Mouse (Mus musculus): ENCODE data around the gene Agtrap. TPM values are rescaled to one million over a fixed set of nuclear protein-coding genes. Genes with fewer than 3 reads are reported as not detected.

Agtrap gene
- polyA plus RNA-seq, 1 experiment from 2014 or later, result 7.0 TPM

DNA sequence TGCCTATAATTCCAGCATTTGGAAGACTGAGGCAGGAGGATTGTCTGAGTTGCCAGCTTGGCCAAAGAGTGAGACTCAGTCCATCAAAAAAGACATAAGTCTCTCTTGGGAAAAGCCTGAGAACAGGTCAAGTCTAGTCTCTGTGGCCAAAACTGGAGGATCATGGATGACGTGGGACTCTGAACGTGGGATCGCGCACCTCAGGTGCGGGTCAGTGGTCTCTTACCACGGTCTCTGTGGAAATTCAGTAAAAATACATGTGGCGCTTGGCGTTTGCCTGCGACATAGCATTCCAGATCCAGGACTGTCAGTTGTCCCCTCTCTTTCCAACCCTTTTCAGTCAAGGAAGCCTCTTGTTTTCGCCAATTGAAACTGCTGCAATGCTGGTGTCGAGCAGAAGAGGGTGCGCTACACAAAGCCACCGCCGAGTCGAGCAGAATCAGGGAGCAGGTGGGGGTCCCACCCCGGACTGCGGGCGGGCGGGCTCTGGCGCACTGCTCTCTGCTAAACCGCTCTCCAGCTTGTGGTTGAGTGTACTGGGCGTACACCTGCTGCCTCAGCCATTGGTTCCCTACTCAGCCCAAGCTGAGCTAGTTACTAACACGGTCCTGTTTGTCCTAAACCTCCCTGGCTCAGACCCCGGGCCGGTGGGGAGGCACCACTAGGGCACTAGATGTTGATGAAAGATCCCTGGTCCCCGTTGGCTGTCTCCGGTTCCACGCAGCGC, 14.1 kb upstream of the Agtrap start:
- 14% methylated on average over 29 of the region's 29 CpGs for WGBS
- Histone ChIP-seq H3K9me3 (replicated peaks; ENCODE audit: control insufficient read depth, low read length) (no peaks in the 10 kb centered on the region), H3K27me3 (ENCODE audit: control insufficient read depth, insufficient read depth, low read length) (no peaks in the 10 kb centered on the region), H3K4me2 (ENCODE audit: low read depth, low read length) (peak overlapping the region; percentile 52), H3K9ac (replicated peaks; ENCODE audit: low read length) (peak overlapping the region; percentile 44; the same call in 1 of the 2 replicates), H3K4me1 (ENCODE audit: control insufficient read depth, insufficient read depth, low read length) (no peaks in the 10 kb centered on the region), H3K27ac (replicated peaks; ENCODE audit: low read depth, low read length) (no peak overlapping the region), H3K36me3 (replicated peaks; ENCODE audit: control insufficient read depth, insufficient read depth, low read depth, low read length) (no peaks in the 10 kb centered on the region), H3K4me3 (ENCODE audit: low read depth, low read length) (peak overlapping the region; percentile 15; the same call in 1 of the 2 replicates)
- DNase-seq (ENCODE audit: low spot score) (peak; percentile 74), ATAC-seq (replicated peaks; ENCODE audit: insufficient number of reproducible peaks, low FRiP score, low TSS enrichment, low read depth) (peak; percentile 77)

DNA sequence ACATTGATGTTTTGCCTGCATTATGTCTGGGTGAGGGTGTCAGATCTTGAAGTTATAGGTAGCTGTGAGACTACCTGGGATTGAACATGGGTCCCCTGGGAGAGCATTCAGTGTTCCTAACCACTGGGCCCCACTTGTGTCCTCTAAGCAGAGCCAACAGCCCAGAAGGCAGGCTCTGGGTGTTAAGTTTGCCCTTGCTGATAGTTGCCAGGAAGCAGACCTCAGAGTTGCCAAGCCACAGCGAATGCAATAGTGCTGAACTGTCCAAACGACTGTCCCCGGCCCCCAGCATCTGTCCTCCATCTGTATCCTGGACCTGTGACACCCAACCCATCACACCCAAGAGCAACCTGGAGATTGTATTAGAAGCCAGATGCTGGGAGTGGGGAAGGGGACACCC, 10.8 kb upstream of the Agtrap start:
- Histone ChIP-seq H3K4me2 (ENCODE audit: low read depth, low read length) (no peak overlapping the region), H3K9me3 (replicated peaks; ENCODE audit: control insufficient read depth, low read length) (no peaks in the 10 kb centered on the region), H3K9ac (replicated peaks; ENCODE audit: low read length) (no peak overlapping the region), H3K27me3 (ENCODE audit: control insufficient read depth, insufficient read depth, low read length) (no peaks in the 10 kb centered on the region), H3K4me1 (ENCODE audit: control insufficient read depth, insufficient read depth, low read length) (no peaks in the 10 kb centered on the region), H3K36me3 (replicated peaks; ENCODE audit: control insufficient read depth, insufficient read depth, low read depth, low read length) (no peaks in the 10 kb centered on the region), H3K4me3 (ENCODE audit: low read depth, low read length) (no peak overlapping the region), H3K27ac (replicated peaks; ENCODE audit: low read depth, low read length) (no peak overlapping the region)
- 83% methylated on average over 3 of the region's 3 CpGs for WGBS
- no peak for ATAC-seq (replicated peaks; ENCODE audit: insufficient number of reproducible peaks, low FRiP score, low TSS enrichment, low read depth)
- DNase-seq (ENCODE audit: low spot score), result no peak

DNA sequence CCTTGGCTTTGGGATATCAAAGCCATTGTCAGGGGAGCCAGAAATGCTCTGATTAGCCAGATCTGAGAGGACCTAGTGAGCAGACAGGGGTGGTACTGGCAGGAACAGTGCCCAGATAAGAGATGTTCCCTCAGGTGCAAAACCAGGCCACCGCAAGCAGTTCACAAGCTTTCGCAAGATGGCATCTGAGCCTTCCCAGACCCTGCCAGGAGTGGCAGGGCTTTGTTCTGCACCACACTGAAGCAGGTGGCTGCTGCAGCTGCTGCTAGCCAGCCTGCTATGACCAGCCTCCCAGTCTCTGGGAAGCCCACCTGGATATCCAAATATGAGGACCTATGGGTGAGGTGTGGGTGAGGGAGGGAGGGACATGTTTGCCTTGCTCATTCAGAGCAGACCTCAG, 10.1 kb upstream of the Agtrap start:
- WGBS, result 91% methylated on average over 2 of the region's 2 CpGs
- Histone ChIP-seq H3K9me3 (replicated peaks; ENCODE audit: control insufficient read depth, low read length) (no peaks in the 10 kb centered on the region), H3K4me1 (ENCODE audit: control insufficient read depth, insufficient read depth, low read length) (no peaks in the 10 kb centered on the region), H3K27ac (replicated peaks; ENCODE audit: low read depth, low read length) (no peak overlapping the region), H3K27me3 (ENCODE audit: control insufficient read depth, insufficient read depth, low read length) (no peaks in the 10 kb centered on the region), H3K4me2 (ENCODE audit: low read depth, low read length) (no peak overlapping the region), H3K36me3 (replicated peaks; ENCODE audit: control insufficient read depth, insufficient read depth, low read depth, low read length) (no peaks in the 10 kb centered on the region), H3K9ac (replicated peaks; ENCODE audit: low read length) (no peak overlapping the region), H3K4me3 (ENCODE audit: low read depth, low read length) (no peak overlapping the region)
- no peak for DNase-seq (ENCODE audit: low spot score)
- ATAC-seq (replicated peaks; ENCODE audit: insufficient number of reproducible peaks, low FRiP score, low TSS enrichment, low read depth), result no peak

DNA sequence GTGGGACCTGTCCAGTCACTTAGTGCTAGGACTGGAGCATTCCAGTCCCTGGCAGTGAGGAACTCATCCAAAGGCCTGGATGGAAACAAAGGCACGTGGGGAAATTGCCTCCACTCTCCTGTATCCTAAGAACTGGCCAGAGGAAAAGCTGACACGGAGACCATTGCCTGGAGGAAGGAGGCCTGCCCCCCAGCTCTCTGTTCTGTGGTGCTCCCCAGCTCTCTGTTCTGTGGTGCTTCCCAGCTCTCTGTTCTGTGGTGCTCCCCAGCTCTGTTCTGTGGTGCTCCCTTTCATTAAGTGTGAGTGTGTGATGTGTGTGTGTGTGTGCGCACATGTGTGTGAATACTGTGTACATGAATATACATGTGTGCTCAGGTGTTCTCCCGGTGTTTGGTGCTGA, 7.2 kb upstream of the Agtrap start:
- Histone ChIP-seq H3K9me3 (replicated peaks; ENCODE audit: control insufficient read depth, low read length) (no peaks in the 10 kb centered on the region), H3K4me2 (ENCODE audit: low read depth, low read length) (no peak overlapping the region), H3K27me3 (ENCODE audit: control insufficient read depth, insufficient read depth, low read length) (no peaks in the 10 kb centered on the region), H3K4me1 (ENCODE audit: control insufficient read depth, insufficient read depth, low read length) (no peaks in the 10 kb centered on the region), H3K27ac (replicated peaks; ENCODE audit: low read depth, low read length) (no peak overlapping the region), H3K36me3 (replicated peaks; ENCODE audit: control insufficient read depth, insufficient read depth, low read depth, low read length) (no peaks in the 10 kb centered on the region), H3K9ac (replicated peaks; ENCODE audit: low read length) (no peak overlapping the region), H3K4me3 (ENCODE audit: low read depth, low read length) (no peak overlapping the region)
- ATAC-seq (replicated peaks; ENCODE audit: insufficient number of reproducible peaks, low FRiP score, low TSS enrichment, low read depth) (no peak), DNase-seq (ENCODE audit: low spot score) (no peak)
- 77% methylated on average over 4 of the region's 4 CpGs for WGBS

DNA sequence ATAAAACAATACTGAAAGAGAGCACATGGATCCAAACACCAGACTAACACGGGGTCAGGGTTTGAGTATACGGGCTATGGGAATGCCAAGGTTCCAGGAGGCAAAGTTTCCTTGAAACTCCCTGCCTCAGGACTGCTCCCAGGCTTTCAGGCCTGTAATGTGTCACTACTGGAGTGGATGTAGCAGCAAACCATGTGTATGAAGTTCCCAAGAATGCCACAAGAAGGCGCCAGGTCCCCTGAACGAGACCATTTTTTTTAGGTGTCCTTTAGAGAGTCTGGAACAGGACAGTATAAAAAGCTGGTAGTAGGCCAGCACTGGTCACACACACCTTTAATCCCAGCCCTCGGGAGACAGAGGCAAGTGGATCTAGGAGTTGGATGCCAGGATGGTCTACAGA, 6.3 kb upstream of the Agtrap start:
- 83% methylated on average over 5 of the region's 5 CpGs for WGBS
- Histone ChIP-seq H3K9me3 (replicated peaks; ENCODE audit: control insufficient read depth, low read length) (no peaks in the 10 kb centered on the region), H3K36me3 (replicated peaks; ENCODE audit: control insufficient read depth, insufficient read depth, low read depth, low read length) (no peaks in the 10 kb centered on the region), H3K27me3 (ENCODE audit: control insufficient read depth, insufficient read depth, low read length) (no peaks in the 10 kb centered on the region), H3K9ac (replicated peaks; ENCODE audit: low read length) (no peak overlapping the region), H3K4me3 (ENCODE audit: low read depth, low read length) (no peak overlapping the region), H3K27ac (replicated peaks; ENCODE audit: low read depth, low read length) (no peak overlapping the region), H3K4me2 (ENCODE audit: low read depth, low read length) (no peak overlapping the region), H3K4me1 (ENCODE audit: control insufficient read depth, insufficient read depth, low read length) (no peaks in the 10 kb centered on the region)
- DNase-seq (ENCODE audit: low spot score) (no peak), ATAC-seq (replicated peaks; ENCODE audit: insufficient number of reproducible peaks, low FRiP score, low TSS enrichment, low read depth) (no peak)

DNA sequence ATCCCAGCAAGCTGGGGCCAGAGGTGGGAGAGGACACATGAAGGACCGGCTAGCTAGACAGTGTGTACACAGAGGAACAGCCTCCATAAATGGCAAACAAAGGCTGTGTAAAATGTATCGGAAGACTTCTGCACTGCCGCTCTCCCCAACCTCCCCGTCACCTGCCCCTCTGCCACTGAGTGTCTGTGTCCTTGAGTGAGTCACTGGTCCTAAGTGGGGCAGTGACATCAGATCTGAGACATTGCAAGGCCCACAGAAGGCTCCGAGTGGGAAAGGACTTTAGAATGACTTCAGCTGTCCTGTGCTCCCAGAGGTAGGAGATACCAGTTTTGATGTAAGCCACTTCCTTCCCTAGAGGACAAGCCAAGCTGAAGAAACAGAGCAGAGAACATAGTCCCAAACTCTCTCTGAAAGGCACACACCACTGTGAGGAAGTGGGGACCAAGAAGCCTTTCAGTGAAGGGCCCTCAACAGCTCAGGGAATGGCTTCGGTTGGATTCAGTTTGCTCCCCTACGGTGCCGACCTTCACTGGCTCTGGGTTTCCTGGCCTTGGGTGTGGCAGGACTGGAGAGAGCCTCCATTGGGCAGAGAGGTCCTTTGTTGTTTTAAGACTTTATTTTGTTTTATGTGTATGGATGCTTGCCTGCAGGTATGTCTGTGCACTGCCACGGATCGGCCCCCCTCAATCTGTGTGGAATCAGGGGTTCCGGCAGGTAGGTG, 4.9 kb upstream of the Agtrap start:
- H3K27me3 ChIP-seq (ENCODE audit: control insufficient read depth, insufficient read depth, low read length), result no peaks in the 10 kb centered on the region
- H3K4me2 ChIP-seq (ENCODE audit: low read depth, low read length), result no peak overlapping the region
- no peaks in the 10 kb centered on the region for H3K4me1 ChIP-seq (ENCODE audit: control insufficient read depth, insufficient read depth, low read length)
- H3K36me3 ChIP-seq (replicated peaks; ENCODE audit: control insufficient read depth, insufficient read depth, low read depth, low read length), result no peaks in the 10 kb centered on the region
- DNase-seq (ENCODE audit: low spot score), result no peak
- ATAC-seq (replicated peaks; ENCODE audit: insufficient number of reproducible peaks, low FRiP score, low TSS enrichment, low read depth), result no peak
- H3K4me3 ChIP-seq (ENCODE audit: low read depth, low read length), result no peak overlapping the region
- H3K27ac ChIP-seq (replicated peaks; ENCODE audit: low read depth, low read length), result no peak overlapping the region
- no peak overlapping the region for H3K9ac ChIP-seq (replicated peaks; ENCODE audit: low read length)
- WGBS, result 89% methylated on average over 11 of the region's 11 CpGs
- H3K9me3 ChIP-seq (replicated peaks; ENCODE audit: control insufficient read depth, low read length), result no peaks in the 10 kb centered on the region

DNA sequence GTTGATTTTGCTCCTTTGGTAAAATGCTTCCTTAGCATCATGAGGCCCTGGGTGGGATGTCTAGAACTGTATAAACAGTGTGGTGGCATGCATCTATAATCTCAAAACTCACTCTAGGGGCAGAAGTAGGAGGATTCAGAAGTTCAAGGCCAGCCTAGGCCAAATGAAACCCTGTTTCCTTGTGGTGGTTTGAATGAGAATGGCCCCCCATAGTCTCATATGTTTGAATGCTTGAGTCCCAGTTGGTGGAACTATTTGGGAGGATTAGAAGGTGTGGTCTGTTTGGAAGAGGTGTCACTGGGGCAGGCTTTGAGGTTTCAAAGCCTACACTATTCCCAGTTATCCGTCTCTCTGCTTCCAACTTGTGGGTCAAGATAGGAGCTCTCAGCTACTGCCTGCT, 3.4 kb upstream of the Agtrap start:
- ATAC-seq (replicated peaks; ENCODE audit: insufficient number of reproducible peaks, low FRiP score, low TSS enrichment, low read depth), result no peak
- Histone ChIP-seq H3K27ac (replicated peaks; ENCODE audit: low read depth, low read length) (no peak overlapping the region), H3K9me3 (replicated peaks; ENCODE audit: control insufficient read depth, low read length) (no peaks in the 10 kb centered on the region), H3K4me1 (ENCODE audit: control insufficient read depth, insufficient read depth, low read length) (peaks cover 3% of the 10 kb centered on the region; the same call in 1 of the 2 replicates), H3K4me3 (ENCODE audit: low read depth, low read length) (no peak overlapping the region), H3K4me2 (ENCODE audit: low read depth, low read length) (no peak overlapping the region), H3K27me3 (ENCODE audit: control insufficient read depth, insufficient read depth, low read length) (no peaks in the 10 kb centered on the region), H3K36me3 (replicated peaks; ENCODE audit: control insufficient read depth, insufficient read depth, low read depth, low read length) (no peaks in the 10 kb centered on the region), H3K9ac (replicated peaks; ENCODE audit: low read length) (no peak overlapping the region)
- 83% methylated on average over 1 of the region's 1 CpGs for WGBS
- DNase-seq (ENCODE audit: low spot score), result no peak

DNA sequence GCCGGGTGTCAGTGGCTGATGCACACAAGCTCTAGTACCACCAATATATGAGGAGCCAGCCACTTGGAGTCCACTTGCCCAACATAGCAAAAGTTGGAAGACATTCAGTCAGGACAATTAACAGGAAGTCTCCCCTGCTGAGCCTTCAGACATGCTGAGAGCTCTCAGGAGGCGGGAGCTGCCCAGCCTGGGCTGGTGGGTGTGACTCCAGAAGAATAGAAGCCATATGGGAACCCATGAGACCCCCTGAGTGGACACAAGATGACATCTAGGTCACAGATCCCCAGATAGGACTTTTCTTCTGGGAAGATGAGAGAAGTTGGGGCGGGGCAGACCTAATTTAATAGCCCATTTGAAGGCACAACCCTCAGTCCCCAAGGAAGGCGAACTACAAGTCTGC, 1.3 kb upstream of the Agtrap start:
- H3K9ac ChIP-seq (replicated peaks; ENCODE audit: low read length), result no peak overlapping the region
- ATAC-seq (replicated peaks; ENCODE audit: insufficient number of reproducible peaks, low FRiP score, low TSS enrichment, low read depth) (no peak), DNase-seq (ENCODE audit: low spot score) (no peak)
- no peak overlapping the region for H3K27ac ChIP-seq (replicated peaks; ENCODE audit: low read depth, low read length)
- H3K36me3 ChIP-seq (replicated peaks; ENCODE audit: control insufficient read depth, insufficient read depth, low read depth, low read length), result no peaks in the 10 kb centered on the region
- no peaks in the 10 kb centered on the region for H3K9me3 ChIP-seq (replicated peaks; ENCODE audit: control insufficient read depth, low read length)
- no peaks in the 10 kb centered on the region for H3K27me3 ChIP-seq (ENCODE audit: control insufficient read depth, insufficient read depth, low read length)
- H3K4me3 ChIP-seq (ENCODE audit: low read depth, low read length), result no peak overlapping the region
- WGBS, result 53% methylated on average over 4 of the region's 4 CpGs
- no peak overlapping the region; the same call in 1 of the 2 replicates for H3K4me2 ChIP-seq (ENCODE audit: low read depth, low read length)
- H3K4me1 ChIP-seq (ENCODE audit: control insufficient read depth, insufficient read depth, low read length), result peaks cover 3% of the 10 kb centered on the region; the same call in 1 of the 2 replicates
